Mouse (Mus musculus) heart, embryonic 16.5 days (tissue): ENCODE data around the gene Cntnap5a. TPM values are rescaled to one million over a fixed set of nuclear protein-coding genes. Genes with fewer than 3 reads are reported as not detected.
"Not testable (repeated sequence)": the region's sequence is repeated elsewhere in the genome, so short reads cannot be mapped to it uniquely, and the experiment has no call there.

Source experiments
- ATAC-seq: fragments of 200-750 bp; cut with Nextera tagmentation; replicated peaks from 2 replicates; pipeline ENCODE4 v1.8.0; 2017; ENCODE audit warnings: moderate number of reproducible peaks; ENCODE audit not compliant: insufficient read depth, low FRiP score; ENCODE audit errors: extremely low read depth
- H3K27ac ChIP-seq: fragments of 300-500 bp; sonication (generic); 2 replicates; pipeline ENCODE4 v1.5.1; 2014; ENCODE audit warnings: mild to moderate bottlenecking, low read length, control low read depth, moderate library complexity
- H3K27me3 ChIP-seq: fragments of 300-500 bp; sonication (generic); 2 replicates; pipeline ENCODE4 v1.6.1; 2014; ENCODE audit warnings: low read length, mixed read lengths; ENCODE audit not compliant: control insufficient read depth, insufficient read depth
- H3K36me3 ChIP-seq: fragments of 300-500 bp; sonication (generic); 2 replicates; pipeline ENCODE4 v1.6.1; 2014; ENCODE audit not compliant: control insufficient read depth, insufficient read depth
- H3K4me1 ChIP-seq: fragments of 300-500 bp; sonication (generic); 2 replicates; pipeline ENCODE4 v1.6.1; 2014; ENCODE audit warnings: low read length, mixed read lengths; ENCODE audit not compliant: control insufficient read depth, insufficient read depth
- H3K4me2 ChIP-seq: fragments of 300-500 bp; sonication (generic); 2 replicates; pipeline ENCODE4 v1.6.1; 2014; ENCODE audit warnings: low read depth, mild to moderate bottlenecking, control low read depth, low read length
- H3K4me3 ChIP-seq: fragments of 300-500 bp; sonication (generic); 2 replicates; pipeline ENCODE4 v1.5.1; 2014; ENCODE audit warnings: mild to moderate bottlenecking, control low read depth, low read length
- H3K9ac ChIP-seq: fragments of 300-500 bp; sonication (generic); 2 replicates; pipeline ENCODE4 v1.6.1; 2014; ENCODE audit warnings: low read length, control low read depth
- H3K9me3 ChIP-seq: fragments of 300-500 bp; sonication (generic); replicated peaks from 2 replicates; pipeline ENCODE4 v1.6.1; 2016; ENCODE audit warnings: low read length; ENCODE audit not compliant: control insufficient read depth
- WGBS: fragments of 180-500 bp; shearing (Covaris S2); extraction: QIAGEN DNeasy Blood & Tissue Kit; methylation state at CpG from one replicate; pipeline ENCODE4 v1.1.7; 2014; 5-methylcytosine and 5-hydroxymethylcytosine counted together
- polyA plus RNA-seq: library from polyadenylated mRNA; unstranded; fragments of >200 nt; fragmentation: Nextera tagmentation; extraction: Ambion mirVana; gene quantifications from 2 replicates; pipeline ENCODE4 v1.2.1, GENCODE M21; 2015

The Cntnap5a gene
- polyA plus RNA-seq, 1 experiment from 2014 or later: not detected

GRCm38 (mm10) chr1:116127085-116127484, 442.5 kb downstream of the Cntnap5a start:
- no peak for ATAC-seq
- H3K36me3 ChIP-seq: no peaks in the 10 kb centered on the region
- no peak overlapping the region for H3K9ac ChIP-seq
- H3K4me2 ChIP-seq: no peak overlapping the region
- WGBS: 71% methylated on average over 2 of the region's 2 CpGs
- no peak overlapping the region for H3K27ac ChIP-seq
- H3K4me3 ChIP-seq: no peak overlapping the region
- H3K9me3 ChIP-seq: no peaks in the 10 kb centered on the region
- H3K27me3 ChIP-seq: no peaks in the 10 kb centered on the region
- no peaks in the 10 kb centered on the region for H3K4me1 ChIP-seq

GRCm38 (mm10) chr1:116128450-116129246, 444.1 kb downstream of the Cntnap5a start:
- Histone ChIP-seq H3K9me3 (no peaks in the 10 kb centered on the region), H3K4me1 (no peaks in the 10 kb centered on the region), H3K4me2 (no peak overlapping the region), H3K27ac (no peak overlapping the region), H3K9ac (no peak overlapping the region), H3K36me3 (no peaks in the 10 kb centered on the region), H3K27me3 (no peaks in the 10 kb centered on the region), H3K4me3 (no peak overlapping the region)
- no peak for ATAC-seq
- 43% methylated on average over 1 of the region's 1 CpGs for WGBS

- Histone ChIP-seq H3K27ac (no peak overlapping the region), H3K36me3 (no peaks in the 10 kb centered on the region), H3K4me3 (no peak overlapping the region), H3K27me3 (no peaks in the 10 kb centered on the region), H3K9ac (no peak overlapping the region), H3K4me2 (no peak overlapping the region), H3K4me1 (no peaks in the 10 kb centered on the region), H3K9me3 (no peaks in the 10 kb centered on the region)
- ATAC-seq: no peak
Observed at GRCm38 (mm10) chr1:116132471-116132870, 447.9 kb downstream of the Cntnap5a start.

- no peaks in the 10 kb centered on the region for H3K27me3 ChIP-seq
- H3K9ac ChIP-seq: no peak overlapping the region
- H3K27ac ChIP-seq: no peak overlapping the region
- no peaks in the 10 kb centered on the region for H3K9me3 ChIP-seq
- H3K36me3 ChIP-seq: no peaks in the 10 kb centered on the region
- no peak for ATAC-seq
- no peak overlapping the region for H3K4me2 ChIP-seq
- H3K4me1 ChIP-seq: no peaks in the 10 kb centered on the region
- H3K4me3 ChIP-seq: no peak overlapping the region
Observed at GRCm38 (mm10) chr1:116149764-116150369, 465.3 kb downstream of the Cntnap5a start.

- H3K4me3 ChIP-seq: no peak overlapping the region
- no peak overlapping the region for H3K9ac ChIP-seq
- H3K4me2 ChIP-seq: no peak overlapping the region
- ATAC-seq: no peak
- 70% methylated on average over 2 of the region's 2 CpGs for WGBS
- H3K9me3 ChIP-seq: no peaks in the 10 kb centered on the region
- no peak overlapping the region for H3K27ac ChIP-seq
- H3K4me1 ChIP-seq: no peaks in the 10 kb centered on the region
- no peaks in the 10 kb centered on the region for H3K27me3 ChIP-seq
- H3K36me3 ChIP-seq: no peaks in the 10 kb centered on the region
Observed at GRCm38 (mm10) chr1:116184471-116184870, 499.9 kb downstream of the Cntnap5a start.

- H3K4me1 ChIP-seq, H3K4me3 ChIP-seq, H3K27me3 ChIP-seq, H3K9ac ChIP-seq, H3K9me3 ChIP-seq, H3K4me2 ChIP-seq, H3K36me3 ChIP-seq, H3K27ac ChIP-seq, ATAC-seq: not testable (repeated sequence)
- 80% methylated on average over 1 of the region's 1 CpGs for WGBS
Observed at GRCm38 (mm10) chr1:116188142-116188541, 503.6 kb downstream of the Cntnap5a start.

- Histone ChIP-seq H3K9ac (no peak overlapping the region), H3K4me2 (no peak overlapping the region), H3K27ac (no peak overlapping the region), H3K9me3 (no peaks in the 10 kb centered on the region), H3K36me3 (no peaks in the 10 kb centered on the region), H3K27me3 (no peaks in the 10 kb centered on the region), H3K4me3 (no peak overlapping the region), H3K4me1 (no peaks in the 10 kb centered on the region)
- ATAC-seq: no peak
- 88% methylated on average over 2 of the region's 2 CpGs for WGBS
Observed at GRCm38 (mm10) chr1:116192299-116192698, 507.7 kb downstream of the Cntnap5a start.

GRCm38 (mm10) chr1:116216883-116217282, 532.3 kb downstream of the Cntnap5a start:
- Histone ChIP-seq H3K9me3 (no peaks in the 10 kb centered on the region), H3K4me3 (no peak overlapping the region), H3K27ac (no peak overlapping the region), H3K4me1 (no peaks in the 10 kb centered on the region), H3K4me2 (no peak overlapping the region), H3K9ac (no peak overlapping the region), H3K36me3 (no peaks in the 10 kb centered on the region), H3K27me3 (no peaks in the 10 kb centered on the region)
- no peak; the same call in 1 of the 2 replicates for ATAC-seq

GRCm38 (mm10) chr1:116240538-116240937, 556.0 kb downstream of the Cntnap5a start:
- H3K4me3 ChIP-seq: no peak overlapping the region
- no peak for ATAC-seq
- H3K27ac ChIP-seq: no peak overlapping the region
- no peaks in the 10 kb centered on the region for H3K4me1 ChIP-seq
- H3K36me3 ChIP-seq: no peaks in the 10 kb centered on the region
- H3K27me3 ChIP-seq: no peaks in the 10 kb centered on the region
- H3K9ac ChIP-seq: no peak overlapping the region
- H3K9me3 ChIP-seq: no peaks in the 10 kb centered on the region
- H3K4me2 ChIP-seq: no peak overlapping the region
